Mouse (Mus musculus): ENCODE data around the gene Syp. TPM values are rescaled to one million over a fixed set of nuclear protein-coding genes. Genes with fewer than 3 reads are reported as not detected.

Syp gene
- polyA plus RNA-seq, 1 experiment from 2014 or later = 81.7 TPM

DNA sequence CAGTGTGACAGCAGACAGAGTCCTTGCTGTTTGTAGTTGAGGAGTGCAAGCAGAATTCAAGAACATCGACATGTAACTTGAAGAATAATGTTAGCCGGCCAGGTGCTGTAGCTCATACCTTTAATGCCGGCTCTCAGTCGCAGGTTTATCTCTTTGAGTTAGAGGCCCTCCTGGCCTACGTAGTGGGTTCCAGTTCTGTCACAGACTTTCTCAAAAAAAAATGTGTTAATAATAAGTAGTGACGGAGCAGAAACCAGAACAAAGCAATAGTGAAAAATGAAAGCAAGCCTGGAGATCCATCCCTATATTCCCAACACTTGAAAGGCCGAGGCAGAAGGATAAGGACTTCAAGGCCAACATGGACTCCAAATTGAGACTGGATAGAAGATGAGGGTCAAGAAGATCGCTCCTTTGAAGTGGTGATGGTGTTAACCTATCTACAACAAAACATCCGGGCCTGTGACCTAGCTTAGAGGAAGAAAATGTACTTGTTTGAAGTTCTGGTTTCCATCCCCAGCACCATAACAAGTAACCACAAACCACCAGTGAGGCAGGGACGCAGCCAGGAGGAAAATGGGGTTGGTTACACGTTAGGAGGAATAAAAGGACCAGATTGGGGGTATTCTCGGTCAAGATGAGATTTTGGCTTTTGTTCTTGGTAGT, 20.3 kb upstream of the Syp start:
- no peaks in the 10 kb centered on the region for H3K4me1 ChIP-seq (ENCODE audit: control insufficient read depth, insufficient read depth, low read length)
- no peak overlapping the region for H3K4me3 ChIP-seq (replicated peaks; ENCODE audit: low read depth, low read length)
- no peaks in the 10 kb centered on the region for H3K9me3 ChIP-seq (ENCODE audit: control insufficient read depth, low read length)
- WGBS = 81% methylated on average over 12 of the region's 12 CpGs
- H3K27ac ChIP-seq (replicated peaks; ENCODE audit: low read depth, low read length) = no peak overlapping the region
- no peak overlapping the region for H3K9ac ChIP-seq (replicated peaks; ENCODE audit: low read length)
- ATAC-seq (ENCODE audit: low FRiP score, low TSS enrichment) (no peak), DNase-seq (no peak)
- H3K36me3 ChIP-seq (ENCODE audit: control insufficient read depth, insufficient read depth, low read length) = no peaks in the 10 kb centered on the region
- H3K27me3 ChIP-seq (ENCODE audit: control insufficient read depth, insufficient read depth, low read length) = no peaks in the 10 kb centered on the region
- H3K4me2 ChIP-seq (ENCODE audit: low read length) = no peak overlapping the region

DNA sequence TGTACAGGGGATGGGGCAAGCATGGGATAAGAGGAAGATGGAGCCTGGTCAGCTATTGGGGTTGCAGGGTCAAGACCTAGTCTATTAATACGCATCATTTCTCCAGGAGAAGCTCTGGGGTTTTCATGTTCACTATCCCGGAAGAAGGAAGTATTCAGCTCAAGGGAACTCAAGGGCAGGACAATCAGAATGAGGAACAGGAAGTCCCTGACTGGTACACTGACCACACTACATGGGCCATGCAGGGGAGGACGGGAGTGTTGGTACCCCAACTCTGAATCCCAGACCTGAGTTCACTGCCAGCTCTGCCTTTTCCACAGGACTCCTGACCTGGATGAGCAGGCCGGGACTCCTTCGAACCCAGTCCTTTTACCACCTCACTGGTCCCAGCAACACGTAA, 5.7 kb upstream of the Syp start:
- H3K9me3 ChIP-seq (ENCODE audit: control insufficient read depth, low read length) = no peaks in the 10 kb centered on the region
- 84% methylated on average over 6 of the region's 6 CpGs for WGBS
- no peak overlapping the region for H3K9ac ChIP-seq (replicated peaks; ENCODE audit: low read length)
- no peak for ATAC-seq (ENCODE audit: low FRiP score, low TSS enrichment)
- H3K4me3 ChIP-seq (replicated peaks; ENCODE audit: low read depth, low read length) = no peak overlapping the region
- no peak overlapping the region for H3K27ac ChIP-seq (replicated peaks; ENCODE audit: low read depth, low read length)
- H3K36me3 ChIP-seq (ENCODE audit: control insufficient read depth, insufficient read depth, low read length) = no peaks in the 10 kb centered on the region
- no peaks in the 10 kb centered on the region for H3K4me1 ChIP-seq (ENCODE audit: control insufficient read depth, insufficient read depth, low read length)
- H3K4me2 ChIP-seq (ENCODE audit: low read length) = no peak overlapping the region
- DNase-seq = no peak
- no peaks in the 10 kb centered on the region for H3K27me3 ChIP-seq (ENCODE audit: control insufficient read depth, insufficient read depth, low read length)

- Histone ChIP-seq H3K9me3 (ENCODE audit: control insufficient read depth, low read length) (no peaks in the 10 kb centered on the region), H3K9ac (replicated peaks; ENCODE audit: low read length) (no peak overlapping the region), H3K36me3 (ENCODE audit: control insufficient read depth, insufficient read depth, low read length) (no peaks in the 10 kb centered on the region), H3K4me2 (ENCODE audit: low read length) (no peak overlapping the region), H3K4me1 (ENCODE audit: control insufficient read depth, insufficient read depth, low read length) (no peaks in the 10 kb centered on the region), H3K4me3 (replicated peaks; ENCODE audit: low read depth, low read length) (no peak overlapping the region), H3K27me3 (ENCODE audit: control insufficient read depth, insufficient read depth, low read length) (no peaks in the 10 kb centered on the region), H3K27ac (replicated peaks; ENCODE audit: low read depth, low read length) (no peak overlapping the region)
- ATAC-seq (ENCODE audit: low FRiP score, low TSS enrichment) (no peak), DNase-seq (no peak)
- 78% methylated on average over 3 of the region's 3 CpGs for WGBS
Measured at GRCm38 (mm10) chrX:7635101-7635500, 3.2 kb upstream of the Syp start.

- ATAC-seq (ENCODE audit: low FRiP score, low TSS enrichment) = no peak
- peak overlapping the region; percentile 80 for H3K27ac ChIP-seq (replicated peaks; ENCODE audit: low read depth, low read length)
- WGBS = 28% methylated on average over 13 of the region's 13 CpGs
- H3K4me1 ChIP-seq (ENCODE audit: control insufficient read depth, insufficient read depth, low read length) = no peaks in the 10 kb centered on the region
- peak overlapping the region; percentile 69 for H3K9ac ChIP-seq (replicated peaks; ENCODE audit: low read length)
- H3K36me3 ChIP-seq (ENCODE audit: control insufficient read depth, insufficient read depth, low read length) = peaks cover 6% of the 10 kb centered on the region; the same call in 1 of the 2 replicates
- H3K4me3 ChIP-seq (replicated peaks; ENCODE audit: low read depth, low read length) = peak overlapping the region; percentile 55
- H3K9me3 ChIP-seq (ENCODE audit: control insufficient read depth, low read length) = no peaks in the 10 kb centered on the region
- DNase-seq = peak; percentile 31
- peak overlapping the region; percentile 62 for H3K4me2 ChIP-seq (ENCODE audit: low read length)
- H3K27me3 ChIP-seq (ENCODE audit: control insufficient read depth, insufficient read depth, low read length) = no peaks in the 10 kb centered on the region
Measured at GRCm38 (mm10) chrX:7639536-7640325, 1.5 kb downstream of the Syp start.

GRCm38 (mm10) chrX:7640785-7641184, 2.5 kb downstream of the Syp start:
- H3K4me2 ChIP-seq (ENCODE audit: low read length) = peak overlapping the region; percentile 62

DNA sequence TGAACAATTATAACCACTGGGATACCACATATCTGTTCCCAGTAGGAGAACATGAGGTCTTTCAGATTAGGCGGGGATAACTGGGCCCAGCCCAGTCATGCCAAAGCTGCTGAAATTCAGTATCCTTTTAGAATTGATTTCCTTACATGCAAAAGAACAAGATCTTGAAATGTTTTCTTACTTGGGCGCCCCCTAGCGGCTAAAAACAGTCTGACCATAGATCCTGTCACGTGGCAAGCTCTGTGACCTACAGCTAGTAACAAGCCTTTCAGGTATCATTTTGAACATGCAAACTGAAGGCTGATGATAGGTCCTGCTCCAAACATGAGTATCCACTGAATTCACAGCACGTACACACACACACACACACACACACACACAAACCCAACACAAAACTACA, 7.1 kb downstream of the Syp start:
- Histone ChIP-seq H3K27me3 (ENCODE audit: control insufficient read depth, insufficient read depth, low read length) (no peaks in the 10 kb centered on the region), H3K4me2 (ENCODE audit: low read length) (no peak overlapping the region), H3K9ac (replicated peaks; ENCODE audit: low read length) (no peak overlapping the region), H3K9me3 (ENCODE audit: control insufficient read depth, low read length) (no peaks in the 10 kb centered on the region), H3K27ac (replicated peaks; ENCODE audit: low read depth, low read length) (no peak overlapping the region), H3K4me1 (ENCODE audit: control insufficient read depth, insufficient read depth, low read length) (no peaks in the 10 kb centered on the region), H3K4me3 (replicated peaks; ENCODE audit: low read depth, low read length) (no peak overlapping the region), H3K36me3 (ENCODE audit: control insufficient read depth, insufficient read depth, low read length) (peaks cover 14% of the 10 kb centered on the region)
- 13% methylated on average over 5 of the region's 5 CpGs for WGBS
- DNase-seq (peak; percentile 88), ATAC-seq (ENCODE audit: low FRiP score, low TSS enrichment) (no peak)

More at GRCm38 (mm10) chrX:7640785-7641184, 2.5 kb downstream of the Syp start:
- Histone ChIP-seq H3K9ac (replicated peaks; ENCODE audit: low read length) (no peak overlapping the region), H3K4me1 (ENCODE audit: control insufficient read depth, insufficient read depth, low read length) (no peaks in the 10 kb centered on the region), H3K9me3 (ENCODE audit: control insufficient read depth, low read length) (no peaks in the 10 kb centered on the region), H3K27me3 (ENCODE audit: control insufficient read depth, insufficient read depth, low read length) (no peaks in the 10 kb centered on the region), H3K36me3 (ENCODE audit: control insufficient read depth, insufficient read depth, low read length) (peaks cover 8% of the 10 kb centered on the region; the same call in 1 of the 2 replicates), H3K27ac (replicated peaks; ENCODE audit: low read depth, low read length) (no peak overlapping the region), H3K4me3 (replicated peaks; ENCODE audit: low read depth, low read length) (peak overlapping the region; percentile 19; the same call in 1 of the 2 replicates)
- DNase-seq (no peak), ATAC-seq (ENCODE audit: low FRiP score, low TSS enrichment) (no peak)
- 53% methylated on average over 12 of the region's 12 CpGs for WGBS

DNA sequence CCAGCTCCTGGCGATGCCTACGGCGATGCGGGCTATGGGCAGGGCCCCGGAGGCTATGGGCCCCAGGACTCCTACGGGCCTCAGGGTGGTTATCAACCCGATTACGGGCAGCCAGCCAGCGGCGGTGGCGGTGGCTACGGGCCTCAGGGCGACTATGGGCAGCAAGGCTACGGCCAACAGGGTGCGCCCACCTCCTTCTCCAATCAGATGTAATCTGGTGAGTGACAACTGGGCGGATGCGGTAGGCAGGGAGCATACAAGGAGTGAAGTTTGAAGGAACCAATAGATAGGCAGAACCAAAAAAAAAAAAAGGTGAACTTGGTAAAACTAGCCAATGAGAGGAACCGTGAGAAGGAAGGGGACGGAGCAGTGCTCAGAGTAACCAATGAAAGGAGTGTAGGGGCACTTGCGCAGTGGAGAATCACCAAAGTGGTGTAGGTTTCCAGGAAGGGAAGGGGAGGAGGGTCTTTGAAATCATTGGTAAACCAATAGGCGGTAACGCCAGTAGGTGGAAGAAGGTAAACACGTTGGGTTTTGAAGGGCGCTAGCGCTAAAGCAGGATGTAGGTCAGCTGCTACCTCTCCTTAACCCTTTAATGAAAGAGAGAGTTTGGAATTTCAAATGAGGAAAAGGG, 10.5 kb downstream of the Syp start:
- DNase-seq = peak; percentile 84
- ATAC-seq (ENCODE audit: low FRiP score, low TSS enrichment) = peak; percentile 94
- peaks cover 24% of the 10 kb centered on the region for H3K36me3 ChIP-seq (ENCODE audit: control insufficient read depth, insufficient read depth, low read length)
- no peak overlapping the region for H3K9ac ChIP-seq (replicated peaks; ENCODE audit: low read length)
- peak overlapping the region; percentile 75; the same call in 1 of the 2 replicates for H3K27ac ChIP-seq (replicated peaks; ENCODE audit: low read depth, low read length)
- no peaks in the 10 kb centered on the region for H3K9me3 ChIP-seq (ENCODE audit: control insufficient read depth, low read length)
- no peaks in the 10 kb centered on the region for H3K27me3 ChIP-seq (ENCODE audit: control insufficient read depth, insufficient read depth, low read length)
- H3K4me3 ChIP-seq (replicated peaks; ENCODE audit: low read depth, low read length) = peak overlapping the region; percentile 31
- peak overlapping the region; percentile 50 for H3K4me2 ChIP-seq (ENCODE audit: low read length)
- H3K4me1 ChIP-seq (ENCODE audit: control insufficient read depth, insufficient read depth, low read length) = no peaks in the 10 kb centered on the region
- 17% methylated on average over 25 of the region's 25 CpGs for WGBS

- H3K4me1 ChIP-seq (ENCODE audit: control insufficient read depth, insufficient read depth, low read length) = 0 out of 2 replicates have a peak, but pooled peaks cover 4% of the 10 kb centered on the region
- no peak for ATAC-seq (ENCODE audit: low FRiP score, low TSS enrichment)
- H3K27me3 ChIP-seq (ENCODE audit: control insufficient read depth, insufficient read depth, low read length) = no peaks in the 10 kb centered on the region
- H3K9me3 ChIP-seq (ENCODE audit: control insufficient read depth, low read length) = no peaks in the 10 kb centered on the region
- 0 out of 2 replicates have a peak within 1 kb of the TSS, but pooled peaks have one; percentile 7 for H3K4me3 ChIP-seq (replicated peaks; ENCODE audit: low read depth, low read length)
- peak within 1 kb of the TSS; percentile 40 for H3K4me2 ChIP-seq (ENCODE audit: low read length)
- H3K9ac ChIP-seq (replicated peaks; ENCODE audit: low read length) = no peak within 1 kb of the TSS
- no peak within 1 kb of the TSS for H3K27ac ChIP-seq (replicated peaks; ENCODE audit: low read depth, low read length)
- no peak for DNase-seq
- 15% methylated on average over 26 of the region's 26 CpGs for WGBS
- H3K36me3 ChIP-seq (ENCODE audit: control insufficient read depth, insufficient read depth, low read length) = 0 out of 2 replicates have a peak, but pooled peaks cover under 1% of the 10 kb centered on the region
Measured at GRCm38 (mm10) chrX:7657221-7657639, 19.0 kb downstream of the Syp start, which contains the start of gene Prickle3. Prickle3 (plus strand) TSS chrX:7657260.
